Mouse (Mus musculus) lung, postnatal 10 days (tissue): ENCODE results near the gene Ttyh2.
A peak's percentile ranks its signal among the peaks of the same experiment; 100 is the strongest.

Experiments used
- DNase-seq: peaks from one replicate; pipeline ENCODE4 v3.0.0; 2021

Ttyh2 gene

DNA sequence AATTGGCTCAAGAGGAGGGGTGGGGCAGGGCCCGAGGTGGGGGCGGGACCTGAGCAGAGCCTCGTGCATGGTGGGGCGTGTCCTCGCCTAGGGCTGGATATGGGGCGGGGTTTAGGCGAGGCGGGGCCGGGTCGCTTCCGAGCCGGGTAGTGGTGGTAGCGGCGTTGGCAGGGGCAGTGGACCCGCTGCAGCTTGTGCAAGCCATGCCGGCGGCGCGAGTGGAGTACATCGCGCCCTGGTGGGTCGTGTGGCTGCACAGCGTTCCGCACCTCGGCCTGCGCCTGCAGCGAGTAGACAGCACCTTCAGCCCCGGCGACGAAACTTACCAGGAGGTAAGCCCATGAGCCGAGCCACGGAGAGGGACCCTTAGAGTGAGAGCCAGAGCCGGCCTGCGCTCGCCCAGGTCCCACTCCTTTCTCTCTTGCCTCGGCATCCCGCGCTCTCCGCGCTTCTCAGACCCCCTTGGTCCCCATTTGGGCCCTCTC lies at the start of gene Ttyh2:
Ttyh2 (plus strand) TSS at position 91 of the 485 bp plus-strand sequence.
- DNase-seq, result peak; percentile 94

- DNase-seq, result peak; percentile 22
Measured at GRCm38 (mm10) chr11:114626071-114626690, 49.0 kb upstream of the Ttyh2 start.

DNA sequence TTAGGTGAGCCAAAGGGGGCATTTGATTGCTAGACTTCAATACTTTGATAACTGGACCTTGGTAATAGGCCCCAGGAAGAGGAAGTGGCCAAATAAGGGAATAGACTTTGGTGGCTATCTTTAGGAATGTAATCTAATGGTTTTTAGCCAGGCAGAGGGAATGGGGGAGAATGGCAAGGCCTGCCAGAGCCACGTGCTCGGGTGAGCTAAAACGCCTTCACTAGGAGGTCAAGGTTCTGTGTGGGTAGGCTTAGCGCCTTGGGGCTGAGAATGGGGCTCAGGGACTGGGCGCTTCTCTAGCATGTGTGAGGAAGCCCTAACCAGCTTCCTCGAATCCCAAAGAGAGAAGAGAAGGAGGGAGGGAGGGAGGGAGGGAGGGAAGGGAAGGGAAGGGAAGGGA lies 48.2 kb upstream of the Ttyh2 start:
- DNase-seq, result no peak

GRCm38 (mm10) chr11:114628032-114628431 lies 47.2 kb upstream of the Ttyh2 start:
- no peak for DNase-seq

DNA sequence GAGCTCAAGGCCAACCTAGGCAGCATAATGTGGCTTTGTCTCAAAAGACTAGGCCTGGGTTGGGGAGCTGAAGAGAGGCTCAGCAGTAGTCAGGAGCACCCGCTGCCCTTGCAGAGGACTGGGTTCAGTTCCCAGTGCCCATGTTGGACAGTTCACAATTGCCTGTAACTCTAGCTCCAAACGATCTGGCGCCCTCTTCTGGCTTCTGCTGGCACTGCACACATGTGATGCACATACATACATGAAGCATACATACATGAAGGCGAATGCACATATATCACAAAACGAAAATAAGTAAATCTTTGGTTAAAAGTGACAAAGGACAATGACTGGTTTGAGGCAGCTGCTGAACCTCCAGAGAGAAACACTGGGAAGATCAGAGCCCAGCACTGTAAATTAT lies 45.2 kb upstream of the Ttyh2 start:
- no peak for DNase-seq

DNA sequence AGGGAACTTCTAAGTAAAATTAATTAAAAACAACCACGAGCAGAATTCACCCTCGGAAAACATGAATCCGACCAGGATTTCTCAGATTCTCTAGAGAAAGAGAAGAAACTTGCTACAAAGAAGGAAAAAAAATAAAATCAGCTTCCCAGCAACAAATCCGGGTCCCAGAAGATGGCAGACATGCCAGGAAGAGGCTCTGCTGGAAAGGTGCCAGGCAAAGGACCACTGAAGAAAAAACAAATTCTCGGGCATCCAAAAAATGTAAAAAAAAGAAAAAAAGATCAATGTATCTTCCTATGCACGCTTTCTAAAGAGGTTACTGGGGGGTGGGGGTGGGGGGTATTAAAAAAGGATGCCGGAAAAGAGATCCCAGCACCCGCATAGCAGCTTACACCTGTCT lies 43.0 kb upstream of the Ttyh2 start:
- no peak for DNase-seq

- DNase-seq, result peak; percentile 88
Measured at GRCm38 (mm10) chr11:114636292-114636691, 38.9 kb upstream of the Ttyh2 start.

GRCm38 (mm10) chr11:114636727-114637505 lies 38.3 kb upstream of the Ttyh2 start:
- DNase-seq, result no peak

GRCm38 (mm10) chr11:114638647-114639290 lies 36.5 kb upstream of the Ttyh2 start:
- DNase-seq, result no peak

GRCm38 (mm10) chr11:114639681-114640103 lies 35.5 kb upstream of the Ttyh2 start:
- no peak for DNase-seq

GRCm38 (mm10) chr11:114640658-114641057 lies 34.6 kb upstream of the Ttyh2 start:
- no peak for DNase-seq

- no peak for DNase-seq
Measured at GRCm38 (mm10) chr11:114641136-114641535, 34.1 kb upstream of the Ttyh2 start.

GRCm38 (mm10) chr11:114642184-114642583 lies 33.0 kb upstream of the Ttyh2 start:
- no peak for DNase-seq

- DNase-seq, result no peak
Measured at GRCm38 (mm10) chr11:114642926-114643325, 32.3 kb upstream of the Ttyh2 start.

DNA sequence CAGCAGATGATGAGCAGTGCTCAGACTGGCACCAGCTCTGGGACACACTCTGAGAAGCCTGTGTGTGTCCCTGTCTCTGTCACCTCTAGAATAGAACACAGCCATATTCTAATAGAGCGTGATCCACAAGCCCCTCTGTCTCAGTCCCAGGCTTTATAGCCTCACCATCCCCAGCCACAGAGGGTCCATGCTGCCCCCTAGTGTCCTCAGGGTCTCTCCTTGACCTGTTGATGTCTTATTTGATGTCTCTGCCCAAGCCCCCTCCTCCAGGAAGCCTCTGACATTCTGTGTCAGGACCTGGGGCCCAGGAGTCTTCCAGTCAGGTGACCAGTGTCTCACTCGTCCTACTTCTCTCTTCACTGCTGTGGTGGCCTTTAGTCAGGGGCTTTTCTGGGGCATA lies 31.1 kb upstream of the Ttyh2 start:
- DNase-seq, result no peak

- DNase-seq, result no peak
Measured at GRCm38 (mm10) chr11:114649510-114649909, 25.7 kb upstream of the Ttyh2 start.

- DNase-seq, result peak; percentile 43
Measured at GRCm38 (mm10) chr11:114652531-114652930, 22.7 kb upstream of the Ttyh2 start.

DNA sequence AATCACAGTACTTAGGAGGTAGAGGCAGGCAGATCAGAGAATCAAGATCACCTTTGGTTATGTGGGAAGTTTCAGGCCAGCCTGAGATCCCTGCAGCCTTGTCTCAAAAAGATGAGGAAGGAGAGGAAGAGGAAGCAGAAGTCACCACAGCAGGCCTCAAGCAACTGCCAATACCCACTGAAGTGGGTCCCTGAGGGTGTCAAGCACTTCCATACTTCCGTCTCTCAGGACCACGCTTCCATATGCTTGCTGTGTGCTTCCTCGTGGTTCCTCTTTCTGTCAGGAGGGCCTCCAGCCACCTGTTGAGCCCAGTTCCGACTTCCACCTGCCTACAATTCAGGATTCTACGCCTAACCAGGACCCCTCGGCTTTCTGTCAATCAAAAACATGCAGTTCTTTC lies 21.6 kb upstream of the Ttyh2 start:
- no peak for DNase-seq

DNA sequence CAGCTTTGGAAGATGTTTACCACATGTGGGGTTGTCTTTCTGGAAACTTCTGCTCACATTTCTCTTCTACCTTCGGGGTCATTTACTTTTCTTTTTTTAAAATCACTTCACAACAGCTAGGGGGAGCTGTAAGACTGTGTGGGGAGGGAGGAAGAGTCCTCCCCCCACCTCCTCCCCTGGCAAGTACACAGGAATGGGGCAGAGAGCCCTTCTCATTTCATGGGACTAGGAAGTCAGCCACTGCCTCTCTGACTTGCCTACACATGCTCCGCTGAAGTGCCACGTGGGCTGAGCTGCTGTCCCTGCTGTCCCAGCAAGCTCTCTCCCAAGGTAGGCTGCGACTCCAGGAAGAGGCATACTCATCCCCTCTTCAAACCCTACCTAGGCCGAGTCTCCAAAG lies 20.7 kb upstream of the Ttyh2 start:
- no peak for DNase-seq

DNA sequence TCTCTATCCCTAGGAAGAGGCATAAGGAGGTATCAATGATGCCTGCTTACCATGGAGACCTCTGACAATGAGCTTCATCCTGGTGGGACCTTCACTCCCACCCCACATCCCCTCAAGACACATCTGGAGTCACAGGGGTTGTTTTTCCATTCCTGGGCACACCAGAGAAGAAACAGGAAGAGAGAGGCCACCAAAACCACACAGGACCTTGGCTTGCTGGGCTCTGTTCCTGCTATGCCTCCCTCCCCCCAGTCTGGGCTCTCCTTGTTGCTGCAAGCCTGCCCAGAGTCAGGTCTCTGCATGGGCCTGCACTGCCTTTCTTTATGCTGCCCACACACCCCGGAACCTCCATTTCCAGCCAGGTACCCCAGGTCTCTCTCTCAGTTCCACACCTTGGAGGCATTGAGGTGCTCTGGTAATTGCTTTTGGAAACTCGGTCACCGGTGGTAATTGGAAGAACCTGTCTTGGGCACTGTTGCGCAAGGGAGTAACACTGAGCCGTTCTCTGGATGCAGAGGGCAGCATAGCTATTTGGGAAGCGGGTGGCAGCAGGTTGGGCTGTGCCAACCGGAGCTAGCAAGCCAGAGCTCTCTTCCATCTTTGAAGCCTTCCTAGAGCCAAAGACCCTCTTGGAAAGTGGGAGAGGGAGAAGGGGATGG lies 19.8 kb upstream of the Ttyh2 start:
- no peak for DNase-seq

GRCm38 (mm10) chr11:114656994-114657644 lies 18.1 kb upstream of the Ttyh2 start:
- no peak for DNase-seq

GRCm38 (mm10) chr11:114657737-114658136 lies 17.5 kb upstream of the Ttyh2 start:
- peak; percentile 78 for DNase-seq

DNA sequence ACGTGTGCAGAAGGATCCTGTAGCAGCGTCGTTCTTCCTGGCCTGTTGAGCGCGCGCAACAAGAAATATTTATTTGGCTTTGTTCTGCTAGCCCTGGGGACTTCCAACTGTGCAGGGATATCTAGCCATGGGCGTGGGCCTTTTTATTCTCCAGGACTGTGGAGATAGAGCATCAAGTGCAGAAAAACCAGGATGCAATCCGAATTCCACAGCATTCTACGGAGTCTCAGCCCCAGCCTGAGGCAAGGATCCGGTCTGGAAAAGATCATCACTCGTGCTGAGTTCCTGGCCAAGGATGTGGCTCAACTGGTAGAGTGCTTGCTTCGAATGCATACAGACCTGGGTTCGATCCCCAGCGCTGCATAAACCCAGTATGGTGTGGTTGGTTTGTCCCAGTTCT lies 13.1 kb upstream of the Ttyh2 start:
- no peak for DNase-seq
